Mouse (Mus musculus) right cerebral cortex, postnatal 14 days (tissue): ENCODE results near the gene Ndufs2.
"Not testable (repeated sequence)": the region's sequence is repeated elsewhere in the genome, so short reads cannot be mapped to it uniquely, and the experiment has no call there.

Source experiments
- DNase-seq: peaks from one replicate; pipeline ENCODE4 v3.0.0; 2022

Gene Ndufs2

DNA sequence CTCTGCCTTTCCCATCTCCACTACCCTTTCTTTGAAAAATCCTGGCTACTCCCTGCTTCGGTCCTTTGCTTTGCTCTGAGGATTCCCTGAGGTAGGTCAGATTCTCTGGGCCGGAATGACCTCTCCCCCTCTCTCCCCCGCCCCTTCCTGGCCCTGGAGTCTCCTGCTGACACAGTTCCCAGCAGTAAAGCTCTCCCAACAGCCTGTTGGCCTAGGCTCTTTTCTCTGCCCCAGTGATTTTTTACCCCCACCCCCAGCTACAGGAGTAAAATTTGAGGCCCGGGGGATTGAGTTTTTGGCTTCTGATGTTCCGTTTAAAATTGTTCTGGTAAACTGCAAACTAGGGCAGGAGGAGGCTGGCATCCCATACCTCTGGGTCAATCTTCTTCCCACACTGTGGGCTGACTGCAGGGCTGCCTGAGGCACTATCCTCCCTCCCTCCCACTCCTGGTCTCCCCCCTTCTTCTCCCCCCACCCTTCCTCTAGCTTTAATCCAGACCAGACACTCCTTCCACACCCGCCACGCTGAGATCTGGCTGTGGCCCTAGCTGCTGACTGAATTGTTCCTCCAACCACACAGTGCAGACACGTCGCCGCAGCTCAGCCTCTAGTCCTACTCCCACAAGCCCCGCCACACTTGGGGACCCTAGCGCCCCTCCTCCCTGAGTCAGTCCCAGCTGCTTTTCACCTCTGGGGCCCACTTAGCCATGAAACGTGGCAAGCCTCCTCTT, 571 bp upstream of the Ndufs2 start:
- no peak for DNase-seq

DNA sequence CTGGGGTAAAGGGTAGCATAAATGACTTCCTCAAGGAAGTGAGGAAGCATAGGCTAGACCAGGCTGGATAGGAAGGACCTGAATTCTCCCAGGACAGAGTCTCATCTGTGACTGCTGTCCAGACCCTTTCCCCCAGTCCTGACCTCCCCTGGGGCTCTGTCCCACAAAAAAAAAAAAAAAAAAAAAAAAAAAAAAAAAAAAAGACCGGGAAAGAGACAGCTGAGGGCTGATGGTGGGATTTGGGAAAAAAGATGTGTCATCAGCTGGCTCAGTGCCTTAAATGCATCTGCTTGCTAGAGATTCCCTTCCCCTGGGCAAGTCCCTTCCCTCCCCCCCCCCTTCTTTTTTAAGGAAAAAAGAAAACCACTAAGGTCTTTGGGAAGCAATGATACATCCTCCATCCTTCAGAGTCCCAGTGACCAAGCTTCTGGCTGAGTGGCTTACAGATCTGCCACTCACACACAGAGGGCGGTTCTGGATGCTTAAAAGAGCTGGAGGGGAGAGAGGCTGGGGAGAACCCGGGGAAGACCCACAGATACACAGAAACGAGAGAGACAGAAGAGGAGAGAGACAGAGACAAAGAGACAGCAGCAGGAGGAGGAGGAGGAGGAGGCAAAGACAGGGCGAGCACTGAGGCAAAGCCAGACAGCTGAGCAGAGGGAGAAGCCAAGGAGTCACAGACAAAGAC, 1.1 kb downstream of the Ndufs2 start, which contains the start of gene Adamts4:
TSS of gene Adamts4 (plus strand) at position 509 of the 688 bp plus-strand sequence.
- DNase-seq = peak; percentile 57

GRCm38 (mm10) chr1:171248386-171249226, 2.6 kb downstream of the Ndufs2 start:
- no peak for DNase-seq

GRCm38 (mm10) chr1:171247916-171248315, 3.3 kb downstream of the Ndufs2 start:
- no peak for DNase-seq

DNA sequence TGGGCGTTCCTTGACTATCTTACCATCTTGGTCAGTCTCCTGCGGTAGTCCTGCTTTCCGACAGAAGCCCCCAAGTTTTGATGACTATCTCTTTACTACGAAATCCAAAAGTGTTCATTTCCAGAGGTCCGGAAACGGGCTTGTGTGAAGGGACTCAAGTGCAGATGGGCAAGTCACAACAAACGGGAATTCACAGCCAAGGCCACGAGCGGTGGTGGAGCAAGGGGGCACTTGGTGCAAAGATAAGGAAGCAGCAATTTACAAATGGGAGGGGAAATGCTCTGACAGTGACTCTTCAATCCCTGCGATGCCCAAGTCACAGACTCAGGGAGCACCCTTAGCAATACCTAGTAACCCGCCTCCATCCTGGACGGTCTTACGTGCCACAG, 3.7 kb downstream of the Ndufs2 start:
- no peak for DNase-seq

- peak; percentile 97 for DNase-seq
These were observed 4.3 kb downstream of the Ndufs2 start for GRCm38 (mm10) chr1:171246709-171247452.

DNA sequence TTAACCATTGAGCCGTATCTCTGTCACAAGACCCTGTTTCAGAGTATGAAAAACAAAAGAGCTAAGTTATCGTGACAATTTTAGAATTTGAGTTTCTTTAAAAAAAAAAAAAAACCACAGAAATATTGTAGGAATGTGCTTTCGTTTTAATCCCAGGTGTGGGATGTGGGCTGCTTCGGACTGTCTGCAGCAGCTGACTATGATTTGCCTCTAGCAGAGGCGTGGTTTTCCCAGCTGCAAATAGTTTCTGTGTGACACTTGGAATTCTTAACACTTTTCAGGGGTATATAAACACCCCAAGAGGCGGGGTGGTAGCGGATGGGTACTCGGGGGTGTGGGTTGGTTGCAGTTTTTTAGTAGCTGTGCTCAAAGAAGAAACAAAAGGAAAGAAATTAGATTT, 5.8 kb downstream of the Ndufs2 start:
- DNase-seq = no peak

GRCm38 (mm10) chr1:171241952-171242351, 9.2 kb downstream of the Ndufs2 start:
- DNase-seq = not testable (repeated sequence)

GRCm38 (mm10) chr1:171240911-171241310, 10.3 kb downstream of the Ndufs2 start:
- DNase-seq = no peak

- no peak for DNase-seq
These were observed 11.0 kb downstream of the Ndufs2 start for GRCm38 (mm10) chr1:171239992-171240744.

GRCm38 (mm10) chr1:171238463-171238862, 12.7 kb downstream of the Ndufs2 start:
- peak; percentile 45 for DNase-seq

DNA sequence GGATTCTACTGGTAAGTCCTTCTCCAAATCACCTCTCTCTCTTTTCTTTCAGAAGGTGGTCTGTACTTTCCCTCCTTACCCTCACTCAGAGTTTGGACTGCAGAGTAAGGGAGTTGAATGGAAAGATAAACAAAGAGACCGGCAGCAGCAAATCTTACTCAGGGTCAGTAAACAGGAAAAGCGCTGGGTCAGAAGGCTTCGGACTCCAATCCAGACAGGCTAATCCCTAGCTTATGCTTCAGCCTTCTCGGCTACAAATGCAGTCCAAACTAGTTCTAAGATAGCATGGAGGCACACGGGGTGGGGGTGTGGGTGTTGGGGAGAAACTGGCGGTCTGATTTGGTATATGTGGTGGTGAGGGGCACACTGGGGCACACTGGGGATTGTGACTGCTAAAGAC, 13.8 kb downstream of the Ndufs2 start:
- DNase-seq = no peak

- DNase-seq = no peak
These were observed 15.4 kb downstream of the Ndufs2 start for GRCm38 (mm10) chr1:171235791-171236190.

- DNase-seq = no peak
These were observed 16.6 kb downstream of the Ndufs2 start for GRCm38 (mm10) chr1:171234538-171234937.

- DNase-seq = no peak
These were observed 17.1 kb downstream of the Ndufs2 start, which contains the start of gene Fcer1g for GRCm38 (mm10) chr1:171234126-171234525. Fcer1g (minus strand) TSS chr1:171234365.

DNA sequence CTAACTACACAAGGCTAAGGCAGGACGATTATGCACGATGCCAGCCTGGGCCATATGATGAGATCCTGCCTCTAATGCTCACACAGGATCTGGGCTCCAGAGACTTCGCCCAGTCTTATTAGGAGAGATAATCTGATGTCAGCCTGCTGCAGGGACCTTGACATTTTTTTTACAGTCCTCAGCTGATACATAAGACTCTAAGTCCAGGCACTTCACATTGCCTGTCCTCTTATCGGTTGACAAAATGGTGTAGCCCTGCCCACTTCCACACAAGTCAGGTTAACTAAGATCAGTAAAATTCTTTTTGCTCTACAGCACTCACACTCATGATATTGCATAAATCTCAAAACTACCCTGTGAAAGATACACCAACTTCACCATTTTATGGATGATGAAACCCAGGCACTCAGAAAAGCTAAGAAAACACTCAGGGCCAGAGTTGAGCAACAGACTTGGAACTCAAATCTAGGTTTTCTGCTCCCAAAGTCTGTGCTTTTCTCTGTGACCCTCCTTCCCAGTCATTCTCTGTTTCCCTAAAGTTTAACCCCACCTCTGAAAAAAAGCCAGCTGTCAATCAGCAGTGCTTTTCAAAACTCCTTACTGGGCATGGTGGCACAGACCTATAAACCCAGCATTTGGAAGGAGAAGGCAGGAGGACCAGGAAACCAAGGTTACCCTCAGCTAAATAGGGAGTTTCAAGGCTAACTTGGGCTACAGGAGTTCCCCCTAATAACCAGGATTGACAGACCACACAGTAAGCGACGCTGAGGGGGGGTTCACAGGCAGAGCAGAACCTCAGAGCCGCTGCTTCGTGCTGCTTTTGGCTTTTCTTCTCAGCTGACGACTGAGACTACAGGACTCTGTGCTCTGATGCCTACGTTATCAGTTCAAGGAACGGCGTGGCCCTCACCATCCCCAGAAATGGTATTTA, 18.1 kb downstream of the Ndufs2 start:
- DNase-seq = no peak

DNA sequence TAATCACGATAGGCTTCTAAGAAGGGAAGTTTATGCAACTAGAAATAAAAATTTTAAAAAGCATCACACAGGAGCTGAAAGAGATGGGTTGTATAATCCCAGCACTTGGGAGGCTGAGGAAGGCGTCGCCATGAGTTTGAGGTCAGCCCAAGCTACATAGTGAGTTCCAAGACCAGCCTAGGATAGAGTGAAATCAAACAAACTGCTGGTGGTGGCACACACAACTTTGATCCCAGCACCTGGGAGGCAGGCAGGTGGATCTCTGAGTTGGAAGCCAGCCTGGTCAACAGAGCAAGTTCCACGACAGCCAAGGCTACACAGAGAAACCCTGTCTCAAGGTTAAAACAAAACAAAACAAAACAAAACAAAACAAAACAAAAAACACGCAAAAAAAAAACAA, 18.8 kb downstream of the Ndufs2 start:
- DNase-seq = no peak

DNA sequence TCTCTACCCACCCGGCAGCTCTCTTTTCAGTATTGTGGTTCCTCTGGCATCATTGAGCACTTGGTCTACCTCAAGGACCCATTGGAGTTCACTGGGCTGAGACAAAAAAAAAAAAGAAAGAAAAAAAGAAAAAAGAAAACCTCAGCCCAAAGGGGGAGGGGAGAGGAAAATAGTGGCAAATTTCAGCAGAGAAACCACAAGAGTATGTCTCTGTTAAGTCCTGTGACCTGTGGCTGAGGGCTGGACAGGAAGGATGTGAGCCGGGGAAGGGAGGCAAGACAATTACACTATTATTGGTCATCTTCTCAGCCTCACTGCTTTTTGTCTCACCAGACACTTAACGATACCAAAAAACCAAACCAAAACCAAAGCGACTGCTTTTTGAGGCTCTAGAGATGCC, 19.3 kb downstream of the Ndufs2 start:
- no peak for DNase-seq

DNA sequence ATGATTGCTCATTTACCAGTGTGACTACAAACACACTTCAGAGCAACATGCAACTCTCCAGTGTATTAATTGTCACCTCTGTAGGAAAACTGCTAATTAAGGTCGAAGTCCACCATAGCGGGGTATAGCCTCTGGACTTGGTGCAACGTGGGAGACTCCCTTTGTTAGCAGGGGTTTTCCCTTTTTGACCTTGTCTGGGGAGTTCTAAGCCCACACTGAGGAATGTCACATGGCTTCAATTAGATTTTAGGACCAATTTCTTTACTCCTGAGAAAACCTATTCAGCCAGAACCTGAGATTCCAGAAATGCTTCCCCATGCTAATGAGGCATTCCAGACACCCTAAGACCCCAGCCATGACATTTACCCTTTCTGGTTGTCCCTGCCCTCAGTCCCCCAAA, 21.0 kb downstream of the Ndufs2 start:
- no peak for DNase-seq

- no peak for DNase-seq
These were observed 21.4 kb downstream of the Ndufs2 start for GRCm38 (mm10) chr1:171229750-171230149.

- no peak for DNase-seq
These were observed 23.3 kb downstream of the Ndufs2 start for GRCm38 (mm10) chr1:171227879-171228278.
